Mouse (Mus musculus) spleen, adult 2 months (tissue): ENCODE data around the gene D430041D05Rik.

Experiments
- CTCF ChIP-seq: fragments of 200-500 bp; IDR thresholded peaks from 2 replicates; pipeline ENCODE4 v1.5.1; 2011; ENCODE audit warnings: mild to moderate bottlenecking, inconsistent platforms; ENCODE audit not compliant: insufficient read depth, insufficient read length, insufficient replicate concordance; ENCODE audit errors: extremely low read depth
- POLR2A ChIP-seq: fragments of 200-500 bp; IDR thresholded peaks from 2 replicates; pipeline ENCODE4 v1.6.1; 2011; ENCODE audit warnings: low read depth, low read length, inconsistent platforms

DNA sequence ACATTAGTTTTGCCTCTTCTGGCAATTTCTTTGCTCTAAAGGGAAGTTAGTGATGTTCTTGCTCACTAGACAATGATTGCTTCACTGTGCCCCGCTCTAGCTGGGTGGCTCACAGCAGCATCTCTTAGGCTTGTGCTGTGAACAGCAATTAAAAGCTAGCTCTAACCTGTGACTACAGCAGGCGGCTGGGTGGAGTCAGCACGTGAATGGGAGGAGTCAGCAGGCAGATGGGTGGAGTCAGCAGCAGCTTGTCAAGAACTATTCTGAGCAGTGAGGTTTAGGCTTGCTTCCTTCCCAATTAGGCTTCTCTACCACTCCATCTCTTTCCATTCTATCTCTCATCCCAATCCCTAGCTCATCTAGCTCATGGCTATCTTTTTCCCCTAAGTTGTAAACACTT is 213.5 kb downstream of the D430041D05Rik start:
- no peak for TF ChIP-seq CTCF
- no peak for TF ChIP-seq POLR2A
